Mouse (Mus musculus) E14TG2a.4 (cell line): ENCODE measurements around the gene 1500011B03Rik.

Source experiments
- CTCF ChIP-seq: conservative IDR thresholded peaks from 2 replicates; pipeline ENCODE4 v1.5.1; 2014; ENCODE audit warnings: low read length
- POU5F1 ChIP-seq: IDR thresholded peaks from 2 replicates; pipeline ENCODE4 v1.6.1; 2014; ENCODE audit warnings: low read length, borderline replicate concordance

- no peak for TF ChIP-seq CTCF
- no peak for TF ChIP-seq POU5F1
Measured at GRCm38 (mm10) chr5:114829740-114830139, 6.5 kb upstream of the 1500011B03Rik start.
